Mouse (Mus musculus) embryonic fibroblast, embryonic 13.5 days (primary cell): ENCODE measurements around the gene Il4ra. TPM values are rescaled to one million over a fixed set of nuclear protein-coding genes. Genes with fewer than 3 reads are reported as not detected.

Experiments used
- H3K27ac ChIP-seq: 2 replicates; pipeline ENCODE4 v1.5.1; 2012; ENCODE audit warnings: low read length, control low read depth, inconsistent platforms; ENCODE audit not compliant: insufficient read depth
- H3K4me1 ChIP-seq: 2 replicates; pipeline ENCODE4 v1.6.1; 2011; ENCODE audit warnings: low read length; ENCODE audit not compliant: control insufficient read depth, insufficient read depth
- H3K4me3 ChIP-seq: 2 replicates; pipeline ENCODE4 v1.5.1; 2011; ENCODE audit warnings: mild to moderate bottlenecking, control low read depth, low read length; ENCODE audit not compliant: insufficient read depth
- CTCF ChIP-seq: IDR thresholded peaks from 2 replicates; pipeline ENCODE4 v1.5.1; 2011; ENCODE audit warnings: mild to moderate bottlenecking, control low read depth, low read length, moderate library complexity, borderline replicate concordance; ENCODE audit not compliant: insufficient read depth
- POLR2A ChIP-seq: IDR thresholded peaks from 2 replicates; pipeline ENCODE4 v1.6.1; 2011; ENCODE audit warnings: low read depth, mild to moderate bottlenecking, control low read depth, low read length, moderate library complexity
- polyA plus RNA-seq: library from polyadenylated mRNA; stranded (reverse); fragments of >200 nt; gene quantifications from 2 replicates; pipeline ENCODE4 v1.2.4, GENCODE M21; 2011; ENCODE audit warnings: low read depth; ENCODE audit not compliant: missing spikeins, insufficient read length

Il4ra gene
- polyA plus RNA-seq, 1 experiment: 45.7 TPM

- TF ChIP-seq CTCF: no peak
- no peak for TF ChIP-seq POLR2A
- H3K4me3 ChIP-seq: no peak overlapping the region
- peaks cover 7% of the 10 kb centered on the region for H3K4me1 ChIP-seq
- no peak overlapping the region for H3K27ac ChIP-seq
Measured at GRCm38 (mm10) chr7:125566420-125566819, 14.5 kb downstream of the Il4ra start.

- Histone ChIP-seq H3K4me1 (peaks cover 3% of the 10 kb centered on the region; the same call in 1 of the 2 replicates), H3K27ac (no peak overlapping the region), H3K4me3 (no peak overlapping the region)
- TF ChIP-seq CTCF: no peak
- no peak for TF ChIP-seq POLR2A
Measured at GRCm38 (mm10) chr7:125568888-125569287, 17.0 kb downstream of the Il4ra start.

GRCm38 (mm10) chr7:125571891-125572290, 20.0 kb downstream of the Il4ra start:
- H3K4me3 ChIP-seq: no peak overlapping the region
- no peak overlapping the region for H3K27ac ChIP-seq
- TF ChIP-seq POLR2A (no peak), CTCF (no peak)
- H3K4me1 ChIP-seq: peaks cover 3% of the 10 kb centered on the region; the same call in 1 of the 2 replicates

GRCm38 (mm10) chr7:125572737-125573136, 20.8 kb downstream of the Il4ra start:
- H3K4me1 ChIP-seq: peaks cover 7% of the 10 kb centered on the region; the same call in 1 of the 2 replicates
- H3K27ac ChIP-seq: no peak overlapping the region
- no peak overlapping the region for H3K4me3 ChIP-seq
- TF ChIP-seq POLR2A: no peak
- TF ChIP-seq CTCF: no peak

GRCm38 (mm10) chr7:125573849-125574248, 21.9 kb downstream of the Il4ra start:
- H3K27ac ChIP-seq: no peak overlapping the region
- H3K4me3 ChIP-seq: no peak overlapping the region
- peaks cover 7% of the 10 kb centered on the region; the same call in 1 of the 2 replicates for H3K4me1 ChIP-seq
- TF ChIP-seq POLR2A: no peak
- TF ChIP-seq CTCF: no peak

- Histone ChIP-seq H3K27ac (no peak overlapping the region), H3K4me1 (peaks cover 7% of the 10 kb centered on the region; the same call in 1 of the 2 replicates), H3K4me3 (no peak overlapping the region)
- no peak for TF ChIP-seq POLR2A
- no peak for TF ChIP-seq CTCF
Measured at GRCm38 (mm10) chr7:125574832-125575231, 22.9 kb downstream of the Il4ra start.

GRCm38 (mm10) chr7:125575738-125576540, 24.0 kb downstream of the Il4ra start:
- TF ChIP-seq CTCF (no peak), POLR2A (no peak)
- no peak overlapping the region for H3K4me3 ChIP-seq
- peaks cover 14% of the 10 kb centered on the region for H3K4me1 ChIP-seq
- H3K27ac ChIP-seq: no peak overlapping the region

- H3K4me3 ChIP-seq: no peak overlapping the region
- H3K27ac ChIP-seq: no peak overlapping the region
- TF ChIP-seq CTCF (no peak), POLR2A (no peak)
- H3K4me1 ChIP-seq: peaks cover 14% of the 10 kb centered on the region
Measured at GRCm38 (mm10) chr7:125576982-125577381, 25.1 kb downstream of the Il4ra start.

- Histone ChIP-seq H3K27ac (no peak overlapping the region), H3K4me1 (peaks cover 14% of the 10 kb centered on the region), H3K4me3 (no peak overlapping the region)
- TF ChIP-seq POLR2A (no peak), CTCF (no peak)
Measured at GRCm38 (mm10) chr7:125577486-125578088, 25.7 kb downstream of the Il4ra start.

- no peak overlapping the region for H3K27ac ChIP-seq
- peaks cover 14% of the 10 kb centered on the region for H3K4me1 ChIP-seq
- no peak overlapping the region for H3K4me3 ChIP-seq
- TF ChIP-seq CTCF: no peak
- no peak for TF ChIP-seq POLR2A
Measured at GRCm38 (mm10) chr7:125578106-125578505, 26.2 kb downstream of the Il4ra start.
